Mouse (Mus musculus) megakaryocyte progenitor cell, adult 5-6 weeks (primary cell): ENCODE results near the gene Pdzd11. TPM values are rescaled to one million over a fixed set of nuclear protein-coding genes. Genes with fewer than 3 reads are reported as not detected.
A peak's percentile ranks its signal among the peaks of the same experiment; 100 is the strongest.

Source experiments
- ATAC-seq: replicated peaks from 2 replicates; pipeline ENCODE4 v1.8.0; 2016; ENCODE audit warnings: mild to moderate bottlenecking, moderate TSS enrichment, inconsistent platforms; ENCODE audit not compliant: poor library complexity
- total RNA-seq, 2 experiments: library from RNA; stranded (forward) in 1 of 2; stranded (reverse) in 1 of 2; fragments of 157-497, 149-512 nt in 1 of 2; fragments of 200-1000 nt in 1 of 2; gene quantifications; 2 replicates each; pipeline versions ENCODE4 v1.2.3 to v1.2.4; 2015 to 2017

Gene Pdzd11
- total RNA-seq (2015): 59.2 and 69.1 TPM in 2 replicates
- total RNA-seq (2017): 27.6 and 34.6 TPM in 2 replicates

GRCm38 (mm10) chrX:100625802-100626793 is at the start of gene Pdzd11:
Pdzd11 (minus strand) TSS chrX:100626568.
- ATAC-seq: peak; percentile 99

- no peak for ATAC-seq
Measured at GRCm38 (mm10) chrX:100664825-100665224, 38.5 kb upstream of the Pdzd11 start.

- ATAC-seq: peak; percentile 65
Measured at GRCm38 (mm10) chrX:100652848-100653247, 26.5 kb upstream of the Pdzd11 start.

GRCm38 (mm10) chrX:100638477-100638876 is 12.1 kb upstream of the Pdzd11 start:
- peak; percentile 70 for ATAC-seq

GRCm38 (mm10) chrX:100629076-100629475 is 2.7 kb upstream of the Pdzd11 start:
- ATAC-seq: no peak

DNA sequence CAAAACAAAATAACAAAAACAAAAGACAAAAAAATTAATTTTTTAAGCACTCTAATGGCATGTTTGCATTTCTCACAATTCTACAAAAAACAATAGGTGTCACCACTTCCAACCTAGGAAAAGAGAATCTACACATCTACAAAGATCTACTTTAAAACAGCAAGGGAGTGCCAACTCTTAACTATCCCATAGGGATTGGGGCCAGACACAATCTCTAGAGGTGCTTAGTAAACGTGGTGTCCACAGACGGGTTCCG is 894 bp downstream of the Pdzd11 start, which contains the start of gene Kif4:
TSS of gene Kif4 (plus strand) at position 192 of the 256 bp plus-strand sequence.
- no peak for ATAC-seq

- no peak for ATAC-seq
Measured at GRCm38 (mm10) chrX:100625146-100625545, 1.2 kb downstream of the Pdzd11 start.

DNA sequence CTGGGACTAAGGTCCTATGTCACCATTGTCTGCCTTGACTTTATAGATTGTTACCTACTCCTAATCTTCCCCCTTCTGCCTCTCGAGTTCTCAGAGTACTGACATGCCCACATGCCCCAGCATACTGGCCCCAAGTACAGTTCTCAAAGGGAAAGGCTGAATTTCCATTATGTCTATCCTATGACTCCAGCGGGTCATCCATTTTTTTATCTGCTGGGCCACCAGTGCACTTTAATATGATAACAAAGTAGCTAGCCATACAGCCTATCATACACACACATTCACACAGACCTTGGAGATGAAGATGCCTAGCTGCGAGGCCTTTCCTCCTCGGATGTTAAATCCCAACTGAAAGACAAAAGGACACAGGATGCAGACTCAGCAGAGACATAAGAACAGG is 2.1 kb downstream of the Pdzd11 start:
- peak; percentile 5; the same call in 1 of the 2 replicates for ATAC-seq

DNA sequence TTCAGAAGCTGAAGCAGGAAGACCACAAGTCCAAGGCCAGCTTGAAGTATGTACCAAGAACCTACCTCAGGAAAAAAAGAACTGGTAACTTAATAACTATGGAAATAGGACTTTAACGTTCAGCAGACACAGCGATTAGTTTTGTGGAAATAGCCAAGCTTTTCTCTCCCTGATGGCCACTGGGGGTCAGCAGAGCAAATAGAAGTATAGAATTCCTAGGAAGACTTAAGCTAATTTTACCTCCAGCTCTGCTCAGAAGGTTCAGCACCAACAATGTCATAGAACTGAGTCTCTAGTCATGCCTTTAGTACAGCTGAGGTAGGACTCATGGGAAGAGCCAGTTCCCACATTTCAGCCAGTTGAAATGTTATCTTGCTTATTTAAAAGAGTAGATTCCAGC is 5.0 kb downstream of the Pdzd11 start:
- no peak for ATAC-seq

- ATAC-seq: no peak
Measured at GRCm38 (mm10) chrX:100618488-100618887, 7.9 kb downstream of the Pdzd11 start.

DNA sequence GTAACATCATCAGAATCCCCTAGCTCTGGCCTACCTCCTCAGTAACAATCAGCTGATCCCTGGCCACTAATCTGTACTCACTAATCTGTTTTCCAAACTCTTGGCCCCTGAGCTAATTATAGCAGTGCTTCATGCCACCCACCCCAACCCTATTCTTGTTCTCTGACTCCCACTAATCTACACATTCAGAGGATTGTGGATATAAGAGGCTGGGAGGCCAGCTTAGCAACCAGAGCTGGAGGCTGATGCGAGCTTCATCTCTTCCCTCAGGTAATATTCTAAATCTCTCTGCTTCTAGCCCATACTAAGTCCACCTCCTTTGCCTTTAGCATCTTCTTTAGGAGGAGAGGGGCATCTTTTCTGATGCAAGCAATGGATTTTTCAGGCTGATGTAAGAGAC is 21.1 kb downstream of the Pdzd11 start, which contains the start of gene Arr3:
TSS of gene Arr3 (plus strand) at position 184 of the 400 bp plus-strand sequence.
- ATAC-seq: no peak

DNA sequence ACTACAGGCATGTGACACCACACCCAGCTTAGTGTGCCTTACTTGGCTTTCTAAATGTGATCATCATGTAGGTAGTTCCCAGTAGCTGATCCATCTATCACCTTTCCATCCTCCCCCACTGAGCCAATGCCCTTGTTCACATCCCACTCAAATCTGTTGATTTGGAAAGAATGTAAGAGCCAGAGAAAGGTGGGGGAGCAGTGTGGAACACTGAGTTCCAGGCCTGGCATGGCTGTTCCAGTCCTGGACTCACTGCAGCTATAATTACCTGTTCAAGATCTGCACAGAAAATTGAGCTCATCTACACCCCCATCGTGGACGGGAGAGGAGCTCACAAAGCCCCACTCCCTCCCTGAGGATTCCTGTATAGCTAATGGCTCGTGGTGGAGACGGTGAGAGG is 26.6 kb downstream of the Pdzd11 start:
- no peak for ATAC-seq

GRCm38 (mm10) chrX:100597439-100597838 is 28.9 kb downstream of the Pdzd11 start:
- no peak for ATAC-seq

DNA sequence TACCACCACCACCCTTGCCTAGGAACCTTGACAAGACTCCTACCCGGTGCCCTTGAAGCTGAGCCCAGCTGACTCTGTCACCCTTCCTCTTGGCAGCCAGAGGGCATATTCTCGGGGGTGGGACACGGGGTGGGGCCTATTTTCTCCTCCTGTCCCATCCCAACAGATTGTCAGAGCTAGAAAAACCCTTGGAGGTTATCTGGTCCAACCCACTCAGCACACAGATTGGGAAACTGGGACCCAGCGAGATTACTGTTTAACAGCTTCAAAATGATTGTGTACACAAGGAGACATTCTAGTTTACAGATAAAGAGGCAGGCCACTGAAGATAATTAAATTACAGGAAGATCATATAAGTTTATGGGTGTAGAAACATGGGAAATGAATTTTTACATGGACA is 31.6 kb downstream of the Pdzd11 start, which contains the start of gene P2ry4:
TSS of gene P2ry4 (minus strand) at position 79 of the 400 bp plus-strand sequence.
- ATAC-seq: no peak

Other genes starting within 250 kb of the Pdzd11 start
- gene Otud6a, start 197.6 kb downstream of the Pdzd11 start, total RNA-seq (2015): not detected in 2 replicates
- not detected in 2 replicates for gene Otud6a, start 197.6 kb downstream of the Pdzd11 start, total RNA-seq (2017)
- 1.2 and 1.9 TPM in 2 replicates for gene Awat2, start 183.9 kb downstream of the Pdzd11 start, total RNA-seq (2015)
- gene Awat2, start 183.9 kb downstream of the Pdzd11 start, total RNA-seq (2017): 0.71 and 0.84 TPM in 2 replicates
- gene Igbp1, start 132.3 kb downstream of the Pdzd11 start, total RNA-seq (2015): 85.4 and 95.5 TPM in 2 replicates
- gene Igbp1, start 132.3 kb downstream of the Pdzd11 start, total RNA-seq (2017): 113 and 116 TPM in 2 replicates
- not detected in 2 replicates for gene Dgat2l6, start 101.7 kb downstream of the Pdzd11 start, total RNA-seq (2015)
- not detected in 2 replicates for gene Dgat2l6, start 101.7 kb downstream of the Pdzd11 start, total RNA-seq (2017)
- gene Awat1, start 54.3 kb downstream of the Pdzd11 start, total RNA-seq (2015): not detected in 2 replicates
- gene Awat1, start 54.3 kb downstream of the Pdzd11 start, total RNA-seq (2017): not detected in 2 replicates
- gene P2ry4, start 31.7 kb downstream of the Pdzd11 start, total RNA-seq (2015): not detected in 2 replicates
- gene P2ry4, start 31.7 kb downstream of the Pdzd11 start, total RNA-seq (2017): not detected in 2 replicates
- not detected in 2 replicates for gene Arr3, start 21.1 kb downstream of the Pdzd11 start, total RNA-seq (2015)
- gene Arr3, start 21.1 kb downstream of the Pdzd11 start, total RNA-seq (2017): not detected in 2 replicates
- 29.9 and 34.5 TPM in 2 replicates for gene Kif4, start 831 bp downstream of the Pdzd11 start, total RNA-seq (2015)
- 39.4 and 39.9 TPM in 2 replicates for gene Kif4, start 831 bp downstream of the Pdzd11 start, total RNA-seq (2017)
- 0.05 TPM in 1 of 2 replicates, not detected in the other for gene Gdpd2, start 103.3 kb upstream of the Pdzd11 start, total RNA-seq (2015)
- 0.04 TPM in 1 of 2 replicates, not detected in the other for gene Gdpd2, start 103.3 kb upstream of the Pdzd11 start, total RNA-seq (2017)
- gene Dlg3, start 141.2 kb upstream of the Pdzd11 start, total RNA-seq (2015): 3.7 and 4.6 TPM in 2 replicates
- 3.0 and 5.0 TPM in 2 replicates for gene Dlg3, start 141.2 kb upstream of the Pdzd11 start, total RNA-seq (2017)